Mouse (Mus musculus) left cerebral cortex, adult 6 months (tissue): ENCODE data around the gene Olfr74. TPM values are rescaled to one million over a fixed set of nuclear protein-coding genes. Genes with fewer than 3 reads are reported as not detected.

Experiments used
- long read RNA-seq, 2 experiments: library from polyadenylated mRNA; unstranded; transcript quantifications; one replicate each; pipeline ENCODE4 v2.0.0; 2019 to 2020
- polyA plus RNA-seq: library from polyadenylated mRNA; unstranded; fragments of <200 nt; fragmentation: Nextera tagmentation; gene quantifications from 2 replicates; pipeline ENCODE4 v1.2.3, GENCODE M21; 2021

Gene Olfr74
- polyA plus RNA-seq, result not detected in 2 replicates
- long read RNA-seq, experiment 1, result 0 reads
- long read RNA-seq, experiment 2, result 0 reads

DNA sequence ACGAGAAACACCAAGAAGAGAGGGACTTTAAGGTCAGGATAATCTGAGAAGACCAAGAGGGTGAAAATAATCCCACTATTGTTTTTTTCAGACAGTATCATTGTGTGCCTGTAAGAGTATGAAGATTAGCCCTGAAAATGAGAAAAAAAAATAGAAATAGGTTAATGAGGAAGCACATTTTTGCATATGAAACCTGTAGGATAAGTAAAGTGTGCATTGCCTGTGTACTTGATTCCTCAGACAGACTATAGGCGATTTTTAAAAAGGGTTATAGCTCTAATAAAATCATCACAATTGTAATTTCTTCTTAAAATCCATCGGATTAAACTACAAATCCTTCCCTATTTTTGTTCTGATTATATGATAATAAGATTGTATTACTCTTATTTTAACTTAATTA, at the start of gene Olfr74:
Gene Olfr74, minus strand, starts transcription at position 101 of the 400 bp plus-strand sequence.

DNA sequence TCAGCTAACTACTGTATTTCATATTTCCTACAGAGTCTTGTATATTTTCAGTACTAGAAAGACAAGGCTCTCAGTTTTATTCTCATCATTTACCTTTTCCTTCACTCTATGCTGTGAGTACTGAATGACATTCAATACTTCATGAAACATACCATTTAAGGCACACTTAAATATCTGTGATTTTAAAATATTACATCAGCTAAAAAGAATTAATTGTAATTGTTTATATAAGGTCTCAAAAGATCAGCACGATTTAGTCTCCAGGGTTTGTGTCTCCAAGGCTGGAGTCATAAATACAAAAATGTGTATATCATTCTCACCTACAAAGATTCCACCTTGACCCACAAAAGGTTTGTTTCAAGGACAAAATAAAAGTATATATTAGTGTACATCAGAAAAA, 48.0 kb upstream of the Olfr74 start, which contains the start of gene Olfr1161:
Gene Olfr1161, plus strand, starts transcription at position 301 of the 400 bp plus-strand sequence.

DNA sequence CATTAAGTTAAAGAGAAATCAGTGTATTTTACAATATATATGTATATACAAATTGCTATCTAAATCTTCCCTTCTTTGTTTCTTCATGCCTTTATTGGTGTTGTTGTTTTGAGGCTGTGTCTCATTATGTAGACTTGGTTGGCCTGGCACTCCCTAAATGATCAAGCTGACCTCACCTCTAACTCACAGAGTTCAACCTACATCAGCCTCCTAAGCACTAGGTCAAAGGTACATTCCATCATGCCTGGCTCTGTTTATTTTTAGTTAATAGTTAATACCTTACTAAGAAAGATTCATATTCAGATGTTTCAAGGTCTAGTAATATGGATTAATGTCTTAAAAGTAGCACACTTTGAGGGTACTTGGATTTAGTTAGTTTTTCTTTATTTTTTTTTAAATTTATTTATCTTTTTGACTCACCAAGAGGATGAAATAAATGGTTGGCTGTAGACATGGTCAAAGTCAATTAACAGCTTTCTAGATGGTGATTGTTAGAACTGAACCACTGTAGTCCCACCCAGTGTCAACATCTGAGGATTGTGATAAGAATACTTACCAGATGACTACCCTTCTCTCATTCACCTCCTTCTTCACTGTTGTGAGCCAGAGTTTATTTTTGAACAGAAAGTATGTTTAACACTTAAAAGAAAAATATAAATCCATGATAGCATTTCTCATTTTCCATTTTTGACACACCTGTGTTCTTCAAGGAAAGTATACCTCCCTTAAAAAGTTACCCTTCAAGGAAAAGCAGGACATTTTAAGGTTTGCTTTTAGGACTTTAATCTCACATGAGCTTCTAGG, 33.3 kb upstream of the Olfr74 start, which contains the start of gene Olfr1160:
Gene Olfr1160, minus strand, starts transcription at position 754 of the 804 bp plus-strand sequence.

GRCm38 (mm10) chr2:87989813-87990212, 15.3 kb upstream of the Olfr74 start, which contains the start of gene Olfr1158:
TSS of gene Olfr1158 (plus strand) at chr2:87990113.

DNA sequence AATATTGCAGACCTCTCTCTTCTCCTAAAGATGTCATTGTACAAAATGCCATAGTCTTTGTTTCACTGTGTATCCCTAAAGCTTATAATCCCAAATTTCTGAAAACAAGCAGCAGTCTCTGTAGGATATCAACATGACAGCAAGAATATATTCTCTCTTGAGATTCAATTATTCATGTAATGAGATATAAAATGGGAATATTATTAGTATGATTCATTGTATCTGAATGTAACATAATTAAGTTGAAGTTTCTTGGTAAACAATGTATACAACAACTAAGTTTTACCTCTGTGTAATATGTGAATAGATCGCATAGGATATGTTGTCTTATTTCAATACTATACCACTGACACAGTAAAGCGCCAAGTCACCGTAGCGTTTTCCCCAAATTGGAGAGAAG, 6.3 kb downstream of the Olfr74 start, which contains the start of gene Olfr1157:
Gene Olfr1157, minus strand, starts transcription at position 101 of the 400 bp plus-strand sequence.

DNA sequence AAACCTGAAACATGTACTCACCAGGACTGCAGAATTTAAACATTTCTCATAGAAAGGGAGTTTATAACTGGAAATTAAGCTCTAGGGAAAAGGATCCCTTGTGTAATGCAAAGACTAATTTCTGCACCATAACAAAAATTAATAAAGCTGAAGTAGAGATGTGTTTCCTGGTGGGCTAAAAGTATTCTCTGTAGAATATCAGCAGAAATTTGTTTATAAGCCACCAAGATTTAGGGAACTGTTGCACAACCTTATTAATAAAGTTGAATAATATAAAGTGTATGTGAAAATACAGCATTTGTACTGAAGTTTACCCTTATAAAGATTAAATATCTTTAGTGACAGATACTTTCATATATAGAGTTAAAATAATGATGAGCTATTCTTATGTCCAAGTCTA, 21.5 kb downstream of the Olfr74 start, which contains the start of gene Olfr1156:
Gene Olfr1156, minus strand, starts transcription at position 101 of the 400 bp plus-strand sequence.

DNA sequence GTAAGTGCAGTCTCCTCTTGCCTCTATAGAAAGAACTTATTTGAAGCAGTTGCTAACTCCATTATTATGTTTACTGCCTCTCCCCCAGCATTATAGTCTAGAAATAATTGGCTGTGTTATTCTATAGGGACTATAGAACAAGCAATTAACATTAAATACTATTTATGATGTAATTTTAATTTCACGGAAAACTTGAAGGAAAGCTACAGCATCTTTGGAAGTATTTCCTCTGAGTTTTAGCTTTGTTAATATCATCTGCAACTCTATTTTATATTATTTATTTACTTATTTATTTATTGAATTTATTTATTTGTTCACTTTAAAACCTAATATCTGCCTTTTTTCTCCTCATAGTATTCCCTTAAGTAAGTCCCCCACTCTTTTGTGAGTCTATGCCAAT, 29.4 kb downstream of the Olfr74 start, which contains the start of gene Olfr1155:
Gene Olfr1155, minus strand, starts transcription at position 101 of the 400 bp plus-strand sequence.

Other genes starting within 250 kb of the Olfr74 start
- not detected in 2 replicates for gene Olfr1138, start 234.7 kb downstream of the Olfr74 start, polyA plus RNA-seq
- not detected in 2 replicates for gene Olfr1140, start 230.9 kb downstream of the Olfr74 start, polyA plus RNA-seq
- not detected in 2 replicates for gene Olfr1141, start 220.7 kb downstream of the Olfr74 start, polyA plus RNA-seq
- gene Olfr152, start 195.2 kb downstream of the Olfr74 start, polyA plus RNA-seq, result not detected in 2 replicates
- not detected in 2 replicates for gene Olfr1143, start 174.1 kb downstream of the Olfr74 start, polyA plus RNA-seq
- not detected in 2 replicates for gene Olfr1145, start 164.8 kb downstream of the Olfr74 start, polyA plus RNA-seq
- gene Olfr1148, start 144.1 kb downstream of the Olfr74 start, polyA plus RNA-seq, result not detected in 2 replicates
- not detected in 2 replicates for gene Olfr1150-ps1, start 130.7 kb downstream of the Olfr74 start, polyA plus RNA-seq
- gene Olfr1151, start 118.8 kb downstream of the Olfr74 start, polyA plus RNA-seq, result not detected in 2 replicates
- not detected in 2 replicates for gene Olfr1152, start 108.2 kb downstream of the Olfr74 start, polyA plus RNA-seq
- gene Olfr1153, start 79.7 kb downstream of the Olfr74 start, polyA plus RNA-seq, result not detected in 2 replicates
- not detected in 2 replicates for gene Olfr1154, start 69.5 kb downstream of the Olfr74 start, polyA plus RNA-seq
- not detected in 2 replicates for gene Olfr1155, start 29.5 kb downstream of the Olfr74 start, polyA plus RNA-seq
- gene Olfr1156, start 21.6 kb downstream of the Olfr74 start, polyA plus RNA-seq, result not detected in 2 replicates
- not detected in 2 replicates for gene Olfr1157, start 6.4 kb downstream of the Olfr74 start, polyA plus RNA-seq
- gene Olfr1158, start 15.4 kb upstream of the Olfr74 start, polyA plus RNA-seq, result not detected in 2 replicates
- gene Olfr1160, start 33.6 kb upstream of the Olfr74 start, polyA plus RNA-seq, result not detected in 2 replicates
- gene Olfr1161, start 48.1 kb upstream of the Olfr74 start, polyA plus RNA-seq, result not detected in 2 replicates
- not detected in 2 replicates for gene Olfr73, start 63.0 kb upstream of the Olfr74 start, polyA plus RNA-seq
- not detected in 2 replicates for gene Olfr1162, start 76.5 kb upstream of the Olfr74 start, polyA plus RNA-seq
- gene Olfr1163, start 97.2 kb upstream of the Olfr74 start, polyA plus RNA-seq, result not detected in 2 replicates
- not detected in 2 replicates for gene Olfr1164, start 119.3 kb upstream of the Olfr74 start, polyA plus RNA-seq
- gene Olfr1166, start 153.6 kb upstream of the Olfr74 start, polyA plus RNA-seq, result not detected in 2 replicates
- gene Olfr1167, start 180.5 kb upstream of the Olfr74 start, polyA plus RNA-seq, result not detected in 2 replicates
- gene Olfr1168, start 207.2 kb upstream of the Olfr74 start, polyA plus RNA-seq, result not detected in 2 replicates